Mouse (Mus musculus) spleen, postnatal 10 days (tissue): ENCODE measurements around the gene 6030468B19Rik.
"Not testable (repeated sequence)": the region's sequence is repeated elsewhere in the genome, so short reads cannot be mapped to it uniquely, and the experiment has no call there.

Experiments
- DNase-seq, 2 experiments: peaks; one replicate each; pipeline ENCODE4 v3.0.0; 2021 to 2022; ENCODE audit warnings: low spot score in 2 of 2

6030468B19Rik gene

DNA sequence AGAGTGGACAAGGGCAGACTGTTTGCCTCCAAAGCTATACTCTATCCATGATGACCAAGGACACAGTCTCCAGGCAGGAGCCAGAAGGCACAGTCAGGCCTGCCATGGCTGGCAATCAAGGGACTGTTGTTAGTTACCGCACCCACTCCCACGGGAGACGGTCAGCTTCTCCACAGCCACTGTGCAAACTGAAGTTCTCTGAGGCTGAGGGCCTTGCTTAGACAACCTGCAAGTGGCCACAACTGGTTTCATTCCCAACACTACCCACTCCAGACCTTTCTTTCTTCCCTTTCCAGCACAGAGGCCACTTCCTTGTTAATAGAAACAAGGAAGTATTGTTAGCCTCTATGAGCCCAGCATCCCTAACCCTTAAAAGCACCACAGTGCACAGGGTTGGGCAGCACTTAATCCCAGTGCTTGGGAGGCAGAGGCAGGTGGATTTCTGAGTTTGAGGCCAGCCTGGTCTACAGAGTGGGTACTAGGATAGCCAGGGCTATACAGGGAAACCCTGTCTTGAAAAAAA lies 5.8 kb downstream of the 6030468B19Rik start:
- no peak for DNase-seq

DNA sequence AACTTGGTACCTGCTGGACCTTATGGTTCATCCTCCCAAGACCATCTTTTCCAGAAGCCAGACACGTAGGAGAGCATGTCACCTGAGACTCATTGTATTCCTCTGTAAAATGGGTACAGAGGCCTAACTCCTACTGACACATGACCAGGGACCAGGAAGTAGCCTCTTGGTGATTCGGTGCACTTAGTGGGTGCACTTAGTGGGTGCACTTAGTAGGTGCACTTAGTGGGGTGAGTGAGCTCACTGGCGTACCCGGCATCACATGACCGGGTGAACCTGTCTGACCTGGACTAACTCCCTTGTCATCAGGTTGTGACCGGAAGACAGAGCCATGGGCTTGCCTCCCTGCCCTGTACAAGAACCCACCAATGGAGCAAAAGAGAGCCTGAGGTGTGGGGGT lies 9.3 kb downstream of the 6030468B19Rik start:
- no peak for DNase-seq

DNA sequence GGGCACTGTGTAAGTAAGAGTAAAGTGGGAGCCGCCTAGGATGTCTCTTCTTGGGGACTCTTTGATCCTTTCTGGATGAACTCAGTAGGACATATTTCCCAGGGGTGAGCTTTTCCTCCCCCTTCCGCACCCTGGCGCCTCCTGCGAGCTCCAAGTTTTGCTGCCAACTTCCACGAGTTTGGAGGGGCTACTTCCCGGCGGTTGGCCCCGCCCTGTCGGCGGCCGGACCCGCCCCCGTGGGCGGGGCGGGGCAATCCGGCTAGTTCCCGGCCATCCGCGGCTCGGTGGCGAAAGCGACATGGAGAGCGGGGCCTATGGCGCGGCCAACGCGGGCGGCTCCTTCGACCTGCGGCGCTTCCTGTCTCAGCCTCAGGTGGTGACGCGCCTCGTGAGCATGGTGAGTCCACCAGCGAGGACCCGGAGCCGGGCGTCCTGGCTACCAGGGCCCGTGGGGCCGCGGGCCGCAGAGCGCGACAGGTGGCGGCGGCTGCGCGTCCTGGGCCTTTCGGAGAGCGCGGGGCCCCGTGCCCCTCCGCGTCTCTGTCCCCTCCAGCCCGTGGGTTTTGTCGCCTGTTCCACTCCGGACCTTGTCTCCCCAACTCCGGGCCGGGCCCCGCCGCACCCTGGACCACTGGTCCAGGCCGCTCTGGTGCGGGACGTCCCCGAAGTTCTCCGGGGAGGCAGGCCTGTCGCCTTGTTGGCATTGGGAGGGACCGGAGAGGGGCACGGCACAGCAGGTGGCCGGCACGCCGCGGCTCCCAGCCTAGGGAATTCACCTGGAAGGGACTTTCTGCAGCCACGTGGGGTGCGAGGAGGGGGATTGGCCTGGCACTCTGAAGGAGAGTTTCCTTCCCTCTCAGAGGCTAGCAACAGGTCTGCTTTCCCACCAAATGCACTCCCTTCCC lies 12.2 kb downstream of the 6030468B19Rik start, which contains the start of the genes Gm20708 and Syngr2:
TSS of gene Gm20708 (plus strand) at position 262 of the 905 bp plus-strand sequence.
TSS of gene Syngr2 (plus strand) at position 262 of the 905 bp plus-strand sequence.
- DNase-seq, result peak; percentile 83 to 85

DNA sequence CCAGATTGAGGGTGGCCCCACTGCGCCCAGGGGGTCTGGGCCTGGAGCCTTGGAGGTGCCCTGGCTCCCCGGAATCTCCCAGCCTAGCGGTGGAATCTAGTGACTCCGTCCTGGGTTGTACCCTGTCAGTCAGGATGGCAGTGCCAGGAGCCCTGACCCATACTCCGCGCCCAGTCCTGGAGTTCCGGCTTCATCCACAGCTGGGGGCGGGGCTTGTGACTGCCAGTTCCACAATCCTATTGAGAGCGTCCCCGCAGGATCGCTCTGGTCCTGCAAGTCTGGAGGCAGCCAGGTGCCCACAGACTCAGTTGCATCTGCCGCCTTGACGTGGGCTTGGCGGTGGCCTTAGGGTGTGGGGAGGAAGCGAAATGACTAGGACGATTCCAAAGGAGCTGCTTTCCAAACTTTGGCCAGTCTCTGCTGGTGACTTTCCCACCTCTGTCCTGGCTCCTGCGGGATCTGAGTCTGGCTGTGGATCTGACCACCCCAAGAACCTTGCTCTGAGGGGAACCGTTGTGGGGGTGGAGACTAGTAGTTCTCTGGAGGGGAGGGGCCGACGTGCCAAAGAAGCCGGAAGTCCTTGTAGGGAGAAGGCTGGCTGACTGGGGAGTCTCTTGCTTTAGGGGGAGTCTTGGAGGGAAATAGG lies 13.1 kb downstream of the 6030468B19Rik start:
- peak; percentile 79 to 91 for DNase-seq

GRCm38 (mm10) chr11:117813867-117814266 lies 16.4 kb downstream of the 6030468B19Rik start:
- DNase-seq, result no peak

GRCm38 (mm10) chr11:117814704-117815366 lies 17.4 kb downstream of the 6030468B19Rik start:
- no peak for DNase-seq

DNA sequence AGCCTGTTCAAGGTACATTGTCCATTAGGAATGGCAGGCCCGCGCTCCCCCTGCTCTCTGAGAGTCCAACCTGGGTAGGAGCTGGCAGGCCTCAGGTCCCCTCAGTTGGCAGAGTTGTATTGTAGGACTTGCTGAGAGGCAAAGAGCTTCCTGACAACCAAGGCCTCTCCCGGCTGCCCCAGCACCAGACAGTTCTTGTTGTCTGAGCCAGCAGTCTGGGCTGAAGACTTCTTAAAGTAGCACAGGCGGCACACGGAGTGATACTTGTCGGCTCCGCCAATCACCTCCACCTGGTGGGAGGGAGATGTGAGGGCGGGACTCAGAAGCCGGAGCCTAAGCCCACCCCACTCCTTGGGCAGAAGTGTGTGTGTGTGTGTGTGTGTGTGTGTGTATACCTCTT lies 18.4 kb downstream of the 6030468B19Rik start:
- not testable (repeated sequence) for DNase-seq

DNA sequence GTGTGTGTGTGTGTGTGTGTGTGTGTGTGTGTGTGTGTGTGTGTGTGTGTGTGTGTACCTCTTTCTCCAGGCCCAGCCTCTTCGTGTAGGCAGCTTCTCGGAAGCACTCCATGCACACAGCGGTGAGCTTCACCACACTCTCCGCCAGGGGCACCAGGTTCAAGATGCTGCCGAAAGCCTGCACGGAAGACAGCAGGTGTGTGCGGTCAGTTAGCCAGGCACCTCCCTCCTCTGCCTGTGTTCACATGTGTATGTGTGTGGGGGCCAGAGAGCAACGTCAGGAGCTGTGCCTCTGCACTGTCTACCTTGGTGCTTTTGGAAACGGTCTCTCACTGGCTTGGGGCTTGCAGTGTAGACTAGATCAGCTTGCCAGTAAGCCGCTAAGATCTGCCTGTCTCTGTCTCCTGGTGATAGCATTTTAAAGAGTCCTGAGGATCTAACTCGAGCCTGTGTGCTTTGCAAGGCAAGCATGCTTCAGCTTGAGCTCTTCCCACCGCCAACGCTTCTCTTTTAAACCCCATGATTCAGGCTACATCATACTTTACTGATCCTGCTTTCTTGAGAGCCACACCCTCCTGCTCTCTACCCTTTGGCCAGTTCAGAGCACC lies 19.0 kb downstream of the 6030468B19Rik start:
- DNase-seq, result no peak

- no peak for DNase-seq
Measured at GRCm38 (mm10) chr11:117819095-117819494, 21.6 kb downstream of the 6030468B19Rik start.

GRCm38 (mm10) chr11:117820173-117820572 lies 22.7 kb downstream of the 6030468B19Rik start:
- no peak for DNase-seq

DNA sequence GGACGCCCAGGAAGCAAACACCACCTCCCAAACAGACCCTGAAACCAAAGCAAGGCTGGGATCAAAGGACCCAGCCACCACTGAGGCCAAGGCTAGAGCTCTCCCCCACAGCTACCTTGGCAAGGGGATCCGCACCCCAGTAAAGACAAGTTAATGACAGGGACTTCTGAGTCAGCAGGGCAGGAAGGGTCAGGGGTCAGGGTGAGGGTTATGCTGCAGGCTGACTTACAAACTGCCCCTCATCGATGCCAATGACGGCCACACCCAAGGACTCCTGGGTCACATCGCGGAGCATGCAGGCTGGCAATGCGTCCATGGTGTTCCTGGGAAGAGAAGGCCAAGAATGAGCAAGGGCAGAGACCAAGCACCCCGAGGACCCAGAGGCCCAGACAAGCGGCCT lies 24.4 kb downstream of the 6030468B19Rik start:
- DNase-seq, result no peak

DNA sequence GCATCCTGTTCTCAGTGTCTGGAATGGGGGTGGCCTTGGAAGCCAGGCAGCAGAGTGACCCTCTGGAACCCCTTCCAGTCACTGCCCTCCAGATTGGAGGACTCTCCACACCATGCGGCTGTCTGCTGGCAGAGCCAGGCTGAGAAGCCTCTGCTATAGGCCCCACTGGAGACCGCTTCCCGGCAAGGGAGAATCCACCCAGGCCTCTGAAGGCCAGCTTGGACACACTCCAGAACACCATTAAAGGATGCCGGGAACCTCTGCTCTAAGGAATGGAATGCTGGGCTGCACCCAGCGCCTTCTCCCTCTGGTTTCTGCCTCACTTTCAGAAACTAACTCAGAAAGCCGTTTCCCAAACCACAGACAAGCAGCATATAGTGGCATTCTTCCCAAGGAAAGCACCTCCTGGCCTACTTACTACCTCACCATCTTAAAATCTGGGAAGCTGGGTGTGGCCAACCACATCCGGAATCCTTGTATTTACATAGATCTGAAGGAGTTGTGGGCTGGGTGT lies 25.3 kb downstream of the 6030468B19Rik start:
- no peak for DNase-seq

DNA sequence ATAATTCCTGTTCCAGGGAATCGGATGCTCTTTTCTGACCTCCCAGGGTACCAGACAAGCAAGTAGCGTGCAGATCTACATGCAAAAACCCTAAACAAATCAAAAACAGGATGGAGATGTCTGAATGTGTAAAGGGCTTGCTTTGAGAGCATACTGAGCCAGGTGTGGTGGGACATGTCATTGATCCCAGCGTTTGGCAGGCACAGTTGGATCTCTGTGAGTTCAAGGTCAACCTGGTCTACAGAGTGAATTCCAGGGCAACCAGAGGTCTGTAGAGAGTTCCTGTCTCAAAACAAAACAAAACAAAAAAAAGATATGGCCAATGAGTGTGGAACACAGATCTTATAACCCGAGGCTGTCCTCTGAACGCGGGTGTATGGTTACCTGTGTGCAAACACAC lies 26.0 kb downstream of the 6030468B19Rik start:
- DNase-seq, result no peak

- DNase-seq, result peak; percentile 81 to 89
Measured at GRCm38 (mm10) chr11:117824060-117824969, 26.9 kb downstream of the 6030468B19Rik start.

DNA sequence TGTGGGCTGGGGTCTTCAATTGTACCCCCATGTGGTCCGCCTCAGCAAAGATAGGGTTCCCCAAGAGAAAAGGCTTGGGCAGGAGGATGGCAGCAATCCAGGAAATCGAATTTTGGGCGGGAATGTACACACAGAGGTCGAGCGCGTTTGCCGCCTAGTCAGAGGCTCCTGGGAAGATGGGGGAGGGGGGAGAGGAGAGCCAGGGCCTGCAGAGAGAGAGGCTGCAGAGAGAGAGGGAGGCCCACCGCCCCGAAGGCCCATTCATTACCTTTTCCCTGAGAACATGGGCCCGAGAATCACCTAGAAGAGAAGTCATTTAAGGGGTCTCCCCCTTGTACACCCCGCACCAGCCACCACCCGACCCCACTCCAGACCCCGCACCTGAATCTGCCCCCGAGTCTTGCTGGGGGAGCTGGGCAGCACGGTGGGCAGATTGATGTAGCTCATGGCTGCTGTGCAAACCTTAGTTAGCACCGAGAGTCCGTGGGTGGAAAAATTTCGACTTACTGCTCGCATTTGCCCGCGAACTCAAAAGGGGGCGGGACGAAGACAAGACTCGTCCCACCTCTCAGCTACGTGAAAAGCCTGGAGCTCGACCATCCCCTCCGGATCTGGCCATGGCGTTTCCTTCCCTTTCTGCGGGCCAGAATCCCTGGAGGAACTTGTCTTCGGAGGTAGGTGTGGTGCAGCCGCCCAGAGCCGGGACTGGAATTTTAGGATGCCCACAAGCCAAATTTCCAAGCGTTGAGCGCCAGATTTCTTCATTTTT lies 28.1 kb downstream of the 6030468B19Rik start, which contains the start of the genes Afmid and Tk1:
TSS of gene Afmid (plus strand) at position 592 of the 769 bp plus-strand sequence.
TSS of gene Tk1 (minus strand) at position 760 of the 769 bp plus-strand sequence.
- peak; percentile 72 to 84 for DNase-seq

- no peak for DNase-seq
Measured at GRCm38 (mm10) chr11:117826164-117826563, 28.7 kb downstream of the 6030468B19Rik start.

GRCm38 (mm10) chr11:117826916-117827315 lies 29.5 kb downstream of the 6030468B19Rik start:
- peak in 1 of 2 experiments; percentile 49 for DNase-seq

DNA sequence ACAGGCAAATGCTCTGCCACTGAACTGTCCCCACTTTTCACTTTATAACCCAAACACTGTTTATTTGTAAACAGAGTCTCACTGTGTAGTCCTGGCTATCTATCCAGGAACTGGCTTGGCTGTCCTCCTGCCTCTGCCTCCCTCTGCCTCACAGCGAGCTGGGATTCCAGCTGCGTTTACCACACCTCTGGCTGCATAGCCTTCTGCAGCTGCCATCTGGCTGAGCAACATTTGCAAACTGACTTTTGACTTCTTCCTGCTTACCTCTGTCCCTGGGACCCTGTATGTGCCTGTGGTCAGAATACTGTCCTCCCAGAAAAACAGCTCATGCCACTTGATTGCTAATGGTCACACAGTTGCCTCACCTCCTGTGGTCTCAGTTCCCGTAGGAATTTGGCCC lies 29.9 kb downstream of the 6030468B19Rik start:
- DNase-seq, result peak in 1 of 2 experiments; percentile 33
